In the genomic region with DNA sequence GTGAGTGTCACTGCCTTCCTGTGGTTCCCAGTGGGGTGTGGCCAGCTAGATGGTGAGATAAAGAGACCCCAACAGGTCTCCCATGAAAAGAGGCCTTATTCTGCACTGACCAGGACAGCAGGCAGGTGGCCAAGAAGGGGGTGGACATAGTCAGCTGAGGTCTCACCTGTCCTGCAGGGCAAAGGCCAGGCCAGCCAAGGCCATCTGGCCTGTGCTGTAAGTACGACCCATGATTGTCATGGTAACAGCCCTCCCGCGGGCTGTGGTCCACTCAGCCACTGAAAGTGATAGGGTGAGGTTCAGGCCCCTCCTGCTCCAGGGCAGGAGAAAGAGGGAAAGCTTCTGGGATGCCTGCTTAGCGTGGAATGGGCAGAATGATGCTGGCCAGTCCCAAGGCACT, we compare ENCODE assay signal across 20 mouse cellular contexts. TPM values are rescaled to one million over a fixed set of nuclear protein-coding genes. Genes with fewer than 3 reads are reported as not detected.
DNase-seq lines count a peak whose midpoint lies in the region; ATAC-seq and TF ChIP-seq lines count a peak whose summit lies in the region.
"Had no signal": no experiment of that assay in that cellular context is flagged by ENCODE, and none has a peak within 500 bp of the region (broad histone marks: within the 10 kb centered on the region; RNA-seq: fewer than 3 reads in every experiment).

No protein-coding gene starts in this region.

- 25% methylated on average over 4 of the region's 4 CpGs for whole genome bisulfite sequencing in kidney, embryonic 16.5 days
- 37% methylated on average over 4 of the region's 4 CpGs for WGBS in liver, postnatal 0 days (ENCODE audit: insufficient replicate concordance)
- 38% methylated on average over 4 of the region's 4 CpGs for WGBS in liver, embryonic 11.5 days
- WGBS in cerebellum, adult 2 months, result 10% methylated on average over 4 of the region's 4 CpGs
- 46% methylated on average over 4 of the region's 4 CpGs for WGBS in heart, adult 2 months

- no peak for ATAC-seq in kidney, embryonic 16.5 days (ENCODE audit: low FRiP score, low TSS enrichment)
- ATAC-seq in liver, postnatal 0 days, result peak; percentile 29; the same call in 1 of the 2 replicates
- no peak for ATAC-seq in liver, embryonic 11.5 days (replicated peaks; ENCODE audit: low FRiP score)
- ATAC-seq: intestine, embryonic 16.5 days; midbrain, embryonic 13.5 days had no signal

- no peak overlapping the region for H3K4me3 ChIP-seq in kidney, embryonic 16.5 days (ENCODE audit: low read length)
- no peak overlapping the region for H3K4me3 ChIP-seq in liver, postnatal 0 days (ENCODE audit: low read depth, low read length)
- no peak overlapping the region for H3K4me3 ChIP-seq in liver, embryonic 11.5 days (ENCODE audit: low read depth, low read length)
- H3K4me3 ChIP-seq in cerebellum, adult 2 months (replicated peaks; ENCODE audit: insufficient read depth, low read depth, low read length), result no peak overlapping the region
- H3K4me3 ChIP-seq in heart, adult 2 months, result no peak overlapping the region
- H3K4me3 ChIP-seq: forebrain, embryonic 12.5 days; left cerebral cortex, adult 2 months; limb, embryonic 13.5 days; midbrain, embryonic 13.5 days had no signal

- H3K9me3 ChIP-seq in kidney, embryonic 16.5 days (ENCODE audit: low read length), result no peaks in the 10 kb centered on the region
- no peaks in the 10 kb centered on the region for H3K9me3 ChIP-seq in liver, postnatal 0 days (ENCODE audit: low read length)
- H3K9me3 ChIP-seq in liver, embryonic 11.5 days (ENCODE audit: control insufficient read depth, low read length), result no peaks in the 10 kb centered on the region
- H3K9me3 ChIP-seq: forebrain, embryonic 12.5 days; limb, embryonic 13.5 days; midbrain, embryonic 13.5 days had no signal

- TF ChIP-seq EP300 in liver, postnatal 0 days (IDR thresholded peaks at IDR 0.05; ENCODE audit: low read depth), result no peak
- no peak for TF ChIP-seq EP300 in heart, adult 2 months (IDR thresholded peaks at IDR 0.05; ENCODE audit: insufficient read depth, low read depth, low read length)

- peak; percentile 43 to 63 for DNase-seq in kidney, adult 8-10 months
- no peak for DNase-seq in liver, postnatal 0 days
- no peak for DNase-seq in liver, embryonic 11.5 days (ENCODE audit: low spot score)
- peak; percentile 90 to 93 for DNase-seq in cerebellum, adult 2 months
- no peak for DNase-seq in heart, postnatal 25 days (ENCODE audit: low spot score)
- no peak for DNase-seq in heart, adult 2 months
- DNase-seq: gastrocnemius, postnatal 25 days; thymus, adult 2 months had no signal

- intact Hi-C loops in heart, postnatal 25 days (cut with DNase I), result no loop called here
- intact Hi-C loops in heart, adult 2 months (cut with DNase I), result no loop called here

- peak; percentile 63; the same call in 1 of the 2 replicates for TF ChIP-seq POLR2A in cerebellum, adult 2 months (IDR thresholded peaks at IDR 0.05; ENCODE audit: borderline replicate concordance, insufficient read depth, low read length)
- TF ChIP-seq POLR2A in heart, adult 2 months (IDR thresholded peaks at IDR 0.05; ENCODE audit: insufficient read depth, low read depth, low read length), result no peak

- H3K79me2 ChIP-seq in heart, adult 2 months (replicated peaks; ENCODE audit: control insufficient read depth, insufficient read depth, low read length), result no peaks in the 10 kb centered on the region

- peaks cover 5% of the 10 kb centered on the region; the same call in 1 of the 2 replicates for H3K4me1 ChIP-seq in kidney, embryonic 16.5 days (ENCODE audit: insufficient read depth, low read length)
- H3K4me1 ChIP-seq in liver, postnatal 0 days (ENCODE audit: insufficient read depth), result no peaks in the 10 kb centered on the region; the same call in 1 of the 2 replicates
- no peaks in the 10 kb centered on the region for H3K4me1 ChIP-seq in liver, embryonic 11.5 days (replicated peaks; ENCODE audit: control insufficient read depth, insufficient read depth, low read length)
- H3K4me1 ChIP-seq in cerebellum, adult 2 months (ENCODE audit: control insufficient read depth, insufficient read depth, low read length), result peaks cover 86% of the 10 kb centered on the region
- H3K4me1 ChIP-seq in heart, adult 2 months (ENCODE audit: control insufficient read depth, insufficient read depth, low read length), result no peaks in the 10 kb centered on the region
- H3K4me1 ChIP-seq: limb, embryonic 13.5 days had no signal

- H3K36me3 ChIP-seq in kidney, embryonic 16.5 days (ENCODE audit: insufficient read depth, low read length), result no peaks in the 10 kb centered on the region
- H3K36me3 ChIP-seq in liver, postnatal 0 days (replicated peaks; ENCODE audit: insufficient read depth, low read length), result no peaks in the 10 kb centered on the region
- H3K36me3 ChIP-seq in liver, embryonic 11.5 days (ENCODE audit: control insufficient read depth, insufficient read depth, low read length), result no peaks in the 10 kb centered on the region
- no peaks in the 10 kb centered on the region for H3K36me3 ChIP-seq in heart, adult 2 months (ENCODE audit: control insufficient read depth, insufficient read depth, low read length)
- H3K36me3 ChIP-seq: forebrain, embryonic 12.5 days; limb, embryonic 13.5 days; midbrain, embryonic 13.5 days had no signal

- H3K27ac ChIP-seq in kidney, embryonic 16.5 days (ENCODE audit: low read length), result no peak overlapping the region
- no peak overlapping the region for H3K27ac ChIP-seq in liver, postnatal 0 days (ENCODE audit: low read depth)
- no peak overlapping the region for H3K27ac ChIP-seq in liver, embryonic 11.5 days (ENCODE audit: low read depth, low read length)
- peak overlapping the region; percentile 91 for H3K27ac ChIP-seq in cerebellum, adult 2 months (ENCODE audit: insufficient read depth, low read length)
- no peak overlapping the region for H3K27ac ChIP-seq in heart, adult 2 months
- H3K27ac ChIP-seq: forebrain, embryonic 12.5 days; hindbrain, embryonic 14.5 days; left cerebral cortex, adult 2 months; limb, embryonic 13.5 days; midbrain, embryonic 13.5 days had no signal

- no peak for TF ChIP-seq CTCF in liver, postnatal 0 days (IDR thresholded peaks at IDR 0.05; ENCODE audit: low read depth)
- TF ChIP-seq CTCF in cerebellum, adult 2 months (IDR thresholded peaks at IDR 0.05; ENCODE audit: borderline replicate concordance, insufficient read depth, low read depth, low read length), result no peak
- no peak for TF ChIP-seq CTCF in heart, adult 2 months (IDR thresholded peaks at IDR 0.05)

- no peak overlapping the region for H3K9ac ChIP-seq in kidney, embryonic 16.5 days (replicated peaks; ENCODE audit: low read length)
- no peak overlapping the region for H3K9ac ChIP-seq in liver, postnatal 0 days (replicated peaks)
- H3K9ac ChIP-seq in liver, embryonic 11.5 days (ENCODE audit: low read depth, low read length), result no peak overlapping the region
- H3K9ac ChIP-seq in heart, adult 2 months (ENCODE audit: low read depth, low read length), result no peak overlapping the region
- H3K9ac ChIP-seq: forebrain, embryonic 12.5 days; hindbrain, embryonic 14.5 days; limb, embryonic 13.5 days; midbrain, embryonic 13.5 days had no signal

- no peaks in the 10 kb centered on the region for H3K27me3 ChIP-seq in kidney, embryonic 16.5 days (ENCODE audit: insufficient read depth, low read length)
- 0 out of 2 replicates have a peak, but pooled peaks cover 2% of the 10 kb centered on the region for H3K27me3 ChIP-seq in liver, postnatal 0 days (ENCODE audit: insufficient read depth, low read length)
- peaks cover 4% of the 10 kb centered on the region; the same call in 1 of the 2 replicates for H3K27me3 ChIP-seq in liver, embryonic 11.5 days (replicated peaks; ENCODE audit: control insufficient read depth, insufficient read depth, low read length)
- no peaks in the 10 kb centered on the region for H3K27me3 ChIP-seq in cerebellum, adult 2 months (ENCODE audit: control insufficient read depth, insufficient read depth, low read length)
- H3K27me3 ChIP-seq in heart, adult 2 months (ENCODE audit: control insufficient read depth, insufficient read depth, low read length), result no peaks in the 10 kb centered on the region
- H3K27me3 ChIP-seq: forebrain, embryonic 12.5 days; midbrain, embryonic 13.5 days had no signal

- H3K4me2 ChIP-seq in kidney, embryonic 16.5 days (replicated peaks; ENCODE audit: low read depth, low read length), result no peak overlapping the region
- H3K4me2 ChIP-seq in liver, postnatal 0 days (ENCODE audit: low read depth, low read length), result no peak overlapping the region
- no peak overlapping the region for H3K4me2 ChIP-seq in liver, embryonic 11.5 days
- H3K4me2 ChIP-seq: forebrain, embryonic 12.5 days; hindbrain, embryonic 14.5 days; limb, embryonic 13.5 days; midbrain, embryonic 13.5 days had no signal

RNA-seq across cellular contexts. Expression of a gene that starts 29.2 kb away (rescaled TPM):
- 27.4 and 27.7 TPM in 2 replicates for polyA plus RNA-seq in kidney, embryonic 16.5 days (2015; fragmentation: Nextera tagmentation; extraction: Ambion mirVana)
- not detected in 2 replicates for polyA plus RNA-seq in liver, postnatal 0 days (2015; fragmentation: Nextera tagmentation; extraction: Ambion mirVana)
- polyA plus RNA-seq in liver, embryonic 11.5 days (2014; fragmentation: Nextera tagmentation; extraction: Ambion mirVana), result not detected in 2 replicates
- 0.15 and 0.24 TPM in 2 replicates for polyA plus RNA-seq in cerebellum, adult 2 months (2012; rRNA removed)
- total RNA-seq in heart, postnatal 25 days (2021), result not detected
- total RNA-seq in heart, adult 2 months (2021), result not detected
- polyA plus RNA-seq in heart, adult 2 months (2012; rRNA removed), result not detected in 2 replicates
- total RNA-seq: gastrocnemius, postnatal 25 days; megakaryocyte progenitor cell, adult 5-6 weeks; neutrophil, adult 5-6 weeks had no signal
- polyA plus RNA-seq: forebrain, embryonic 12.5 days; heart, postnatal 0 days; hindbrain, embryonic 14.5 days; intestine, embryonic 16.5 days; limb, embryonic 13.5 days; lung, embryonic 16.5 days; midbrain, embryonic 13.5 days; stomach, embryonic 14.5 days had no signal

Comparison
In these comparisons a context has a peak if more than half of its experiments do, and no peak if none do; other contexts are left out.
1. DNase-seq: peak in kidney, adult 8-10 months (2 of 2) and cerebellum, adult 2 months (2 of 2); none in liver, postnatal 0 days (single experiment), liver, embryonic 11.5 days (single experiment), heart, postnatal 25 days (single experiment) and heart, adult 2 months (0 of 2).
2. RNA of a gene that starts 29.2 kb away (polyA plus RNA-seq): 27.4 to 27.7 TPM in kidney, embryonic 16.5 days; 0.15 to 0.24 TPM in cerebellum, adult 2 months, not detected in liver, embryonic 11.5 days, not detected in heart, adult 2 months and not detected in liver, postnatal 0 days; every median in the first group is over 10 times any median in the second.